Mouse (Mus musculus) kidney, adult 8-10 months (tissue): ENCODE data around the gene Qars.

Experiments
- DNase-seq, 2 experiments: peaks; one replicate each; pipeline ENCODE4 v3.0.0; 2022

The Qars gene

GRCm38 (mm10) chr9:108488403-108488802 lies 19.1 kb upstream of the Qars start:
- no peak for DNase-seq

GRCm38 (mm10) chr9:108489215-108489614 lies 18.3 kb upstream of the Qars start:
- no peak for DNase-seq

GRCm38 (mm10) chr9:108489702-108490558 lies 17.6 kb upstream of the Qars start:
- DNase-seq = no peak

GRCm38 (mm10) chr9:108490559-108491285 lies 16.8 kb upstream of the Qars start, which contains the start of gene Usp19:
Gene Usp19, plus strand, starts transcription at chr9:108490602.
- peak; percentile 96 to 98 for DNase-seq

- DNase-seq = no peak
Observed at GRCm38 (mm10) chr9:108491286-108491580, 16.3 kb upstream of the Qars start.

- peak in 1 of 2 experiments; percentile 37 for DNase-seq
Observed at GRCm38 (mm10) chr9:108492043-108492750, 15.3 kb upstream of the Qars start.

GRCm38 (mm10) chr9:108493246-108493645 lies 14.3 kb upstream of the Qars start:
- no peak for DNase-seq

GRCm38 (mm10) chr9:108494146-108494825 lies 13.2 kb upstream of the Qars start:
- no peak for DNase-seq

- no peak for DNase-seq
Observed at GRCm38 (mm10) chr9:108494905-108495304, 12.6 kb upstream of the Qars start.

GRCm38 (mm10) chr9:108499231-108499630 lies 8.3 kb upstream of the Qars start:
- no peak for DNase-seq

GRCm38 (mm10) chr9:108499943-108500342 lies 7.6 kb upstream of the Qars start:
- DNase-seq = no peak

GRCm38 (mm10) chr9:108506901-108507300 lies 605 bp upstream of the Qars start:
- no peak for DNase-seq

GRCm38 (mm10) chr9:108508776-108509175 lies 1.3 kb downstream of the Qars start:
- no peak for DNase-seq

GRCm38 (mm10) chr9:108516380-108517251 lies 9.1 kb downstream of the Qars start, which contains the start of gene Qrich1:
Gene Qrich1, plus strand, starts transcription at chr9:108516806.
- peak; percentile 95 to 96 for DNase-seq

- peak; percentile 72 to 76 for DNase-seq
Observed at GRCm38 (mm10) chr9:108517253-108517930, 9.9 kb downstream of the Qars start.

GRCm38 (mm10) chr9:108517931-108518332 lies 10.4 kb downstream of the Qars start:
- DNase-seq = no peak

- DNase-seq = no peak
Observed at GRCm38 (mm10) chr9:108521604-108522003, 14.1 kb downstream of the Qars start.

- no peak for DNase-seq
Observed at GRCm38 (mm10) chr9:108523341-108523740, 15.8 kb downstream of the Qars start.

- no peak for DNase-seq
Observed at GRCm38 (mm10) chr9:108525400-108525799, 17.9 kb downstream of the Qars start.

- no peak for DNase-seq
Observed at GRCm38 (mm10) chr9:108530954-108531353, 23.4 kb downstream of the Qars start.

GRCm38 (mm10) chr9:108531496-108531895 lies 24.0 kb downstream of the Qars start:
- no peak for DNase-seq
